In genomic region chr5:123862374-123863350, GRCm38 (mm10) we compare ENCODE assay signal across 13 mouse cellular contexts. TPM values are rescaled to one million over a fixed set of nuclear protein-coding genes. Genes with fewer than 3 reads are reported as not detected.
DNase-seq lines count a peak whose midpoint lies in the region; ATAC-seq and TF ChIP-seq lines count a peak whose summit lies in the region.
"Had no signal": no experiment of that assay in that cellular context is flagged by ENCODE, and none has a peak within 500 bp of the region (broad histone marks: within the 10 kb centered on the region; RNA-seq: fewer than 3 reads in every experiment).

No protein-coding gene starts in this region.

- peak; percentile 26 for DNase-seq in midbrain, embryonic 11.5 days (ENCODE audit: low spot score, missing footprints)
- DNase-seq in midbrain, postnatal 0 days (ENCODE audit: low spot score): no peak
- DNase-seq in stomach, postnatal 0 days (ENCODE audit: low spot score): peak; percentile 35
- no peak for DNase-seq in urinary bladder, postnatal 14 days (ENCODE audit: low spot score)
- DNase-seq: heart, postnatal 10 days; kidney, postnatal 14 days; lung, embryonic 14.5 days had no signal

- H3K4me2 ChIP-seq in heart, embryonic 15.5 days: peak overlapping the region; percentile 12; the same call in 1 of the 2 replicates
- H3K4me2 ChIP-seq in heart, embryonic 11.5 days: no peak overlapping the region
- no peak overlapping the region for H3K4me2 ChIP-seq in midbrain, embryonic 11.5 days
- no peak overlapping the region for H3K4me2 ChIP-seq in midbrain, postnatal 0 days (ENCODE audit: low read depth, low read length, poor library complexity, severe bottlenecking)
- H3K4me2 ChIP-seq in liver, embryonic 15.5 days: peak overlapping the region; percentile 18; the same call in 1 of the 2 replicates
- peak overlapping the region; percentile 34 for H3K4me2 ChIP-seq in stomach, postnatal 0 days (replicated peaks; ENCODE audit: low read depth)
- H3K4me2 ChIP-seq in forebrain, embryonic 12.5 days: no peak overlapping the region
- H3K4me2 ChIP-seq: lung, embryonic 14.5 days had no signal

- no peaks in the 10 kb centered on the region for H3K9me3 ChIP-seq in heart, embryonic 15.5 days (replicated peaks)
- H3K9me3 ChIP-seq in heart, embryonic 11.5 days (replicated peaks; ENCODE audit: control insufficient read depth, low read length): no peaks in the 10 kb centered on the region
- no peaks in the 10 kb centered on the region for H3K9me3 ChIP-seq in midbrain, embryonic 11.5 days (ENCODE audit: control insufficient read depth, low read length)
- no peaks in the 10 kb centered on the region for H3K9me3 ChIP-seq in midbrain, postnatal 0 days (ENCODE audit: low read length)
- H3K9me3 ChIP-seq in liver, embryonic 15.5 days (replicated peaks): no peaks in the 10 kb centered on the region
- H3K9me3 ChIP-seq in stomach, postnatal 0 days (ENCODE audit: control insufficient read depth, low read length): no peaks in the 10 kb centered on the region
- no peaks in the 10 kb centered on the region for H3K9me3 ChIP-seq in forebrain, embryonic 12.5 days

- no peak for TF ChIP-seq CTCF in midbrain, postnatal 0 days (IDR thresholded peaks at IDR 0.05)
- TF ChIP-seq CTCF in stomach, postnatal 0 days (IDR thresholded peaks at IDR 0.05; ENCODE audit: low read depth): no peak

- no peaks in the 10 kb centered on the region for H3K27me3 ChIP-seq in heart, embryonic 15.5 days
- no peaks in the 10 kb centered on the region for H3K27me3 ChIP-seq in heart, embryonic 11.5 days (ENCODE audit: control insufficient read depth, insufficient read depth, low read length)
- H3K27me3 ChIP-seq in midbrain, embryonic 11.5 days (ENCODE audit: control insufficient read depth, insufficient read depth, low read length): no peaks in the 10 kb centered on the region
- H3K27me3 ChIP-seq in midbrain, postnatal 0 days (ENCODE audit: insufficient read depth, low read length): no peaks in the 10 kb centered on the region
- peaks cover 3% of the 10 kb centered on the region; the same call in 1 of the 2 replicates for H3K27me3 ChIP-seq in liver, embryonic 15.5 days
- H3K27me3 ChIP-seq in stomach, postnatal 0 days (ENCODE audit: control insufficient read depth, insufficient read depth, low read length): no peaks in the 10 kb centered on the region
- no peaks in the 10 kb centered on the region for H3K27me3 ChIP-seq in forebrain, embryonic 12.5 days

- no peak overlapping the region for H3K4me3 ChIP-seq in heart, embryonic 15.5 days
- H3K4me3 ChIP-seq in heart, embryonic 11.5 days (ENCODE audit: low read depth, low read length): no peak overlapping the region
- H3K4me3 ChIP-seq in midbrain, embryonic 11.5 days (ENCODE audit: low read depth, low read length): no peak overlapping the region
- H3K4me3 ChIP-seq in midbrain, postnatal 0 days (ENCODE audit: low read depth, low read length): no peak overlapping the region
- H3K4me3 ChIP-seq in liver, embryonic 15.5 days (replicated peaks): no peak overlapping the region
- H3K4me3 ChIP-seq in stomach, postnatal 0 days (ENCODE audit: low read depth, low read length): peak overlapping the region; percentile 27
- H3K4me3 ChIP-seq in forebrain, embryonic 12.5 days (replicated peaks): no peak overlapping the region

- no peak overlapping the region for H3K9ac ChIP-seq in heart, embryonic 15.5 days
- no peak overlapping the region for H3K9ac ChIP-seq in heart, embryonic 11.5 days (ENCODE audit: low read depth, low read length)
- no peak overlapping the region for H3K9ac ChIP-seq in midbrain, embryonic 11.5 days (ENCODE audit: low read length)
- no peak overlapping the region for H3K9ac ChIP-seq in midbrain, postnatal 0 days (replicated peaks; ENCODE audit: low read length, poor library complexity, severe bottlenecking)
- no peak overlapping the region for H3K9ac ChIP-seq in liver, embryonic 15.5 days
- peak overlapping the region; percentile 35; the same call in 1 of the 2 replicates for H3K9ac ChIP-seq in stomach, postnatal 0 days (ENCODE audit: low read length)
- no peak overlapping the region for H3K9ac ChIP-seq in forebrain, embryonic 12.5 days
- H3K9ac ChIP-seq: lung, embryonic 14.5 days had no signal

- no peaks in the 10 kb centered on the region for H3K4me1 ChIP-seq in heart, embryonic 15.5 days (replicated peaks)
- no peaks in the 10 kb centered on the region for H3K4me1 ChIP-seq in heart, embryonic 11.5 days (ENCODE audit: control insufficient read depth, insufficient read depth, low read length)
- no peaks in the 10 kb centered on the region for H3K4me1 ChIP-seq in midbrain, embryonic 11.5 days (ENCODE audit: control insufficient read depth, insufficient read depth, low read length)
- H3K4me1 ChIP-seq in midbrain, postnatal 0 days (ENCODE audit: insufficient read depth, low read length): no peaks in the 10 kb centered on the region
- peaks cover 18% of the 10 kb centered on the region for H3K4me1 ChIP-seq in liver, embryonic 15.5 days (replicated peaks)
- H3K4me1 ChIP-seq in stomach, postnatal 0 days (replicated peaks; ENCODE audit: control insufficient read depth, insufficient read depth): no peaks in the 10 kb centered on the region; the same call in 1 of the 2 replicates
- H3K4me1 ChIP-seq in forebrain, embryonic 12.5 days: no peaks in the 10 kb centered on the region

- ATAC-seq in heart, embryonic 15.5 days (replicated peaks; ENCODE audit: insufficient number of reproducible peaks, insufficient read depth, low FRiP score, low read depth): no peak
- ATAC-seq in heart, embryonic 11.5 days (replicated peaks; ENCODE audit: insufficient number of reproducible peaks, low FRiP score, low TSS enrichment): no peak
- no peak for ATAC-seq in midbrain, embryonic 11.5 days (ENCODE audit: low FRiP score)
- no peak for ATAC-seq in midbrain, postnatal 0 days (ENCODE audit: low FRiP score)
- ATAC-seq in liver, embryonic 15.5 days (ENCODE audit: insufficient read depth): no peak
- ATAC-seq in stomach, postnatal 0 days (ENCODE audit: low FRiP score, low TSS enrichment): peak; percentile 65; the same call in 1 of the 2 replicates
- no peak for ATAC-seq in forebrain, embryonic 12.5 days (ENCODE audit: low FRiP score)
- ATAC-seq: CD4-positive, CD25-positive, alpha-beta regulatory T cell, adult 4 months; forebrain, embryonic 16.5 days had no signal

- H3K27ac ChIP-seq in heart, embryonic 15.5 days: no peak overlapping the region
- H3K27ac ChIP-seq in heart, embryonic 11.5 days (ENCODE audit: low read depth, low read length): no peak overlapping the region
- H3K27ac ChIP-seq in midbrain, embryonic 11.5 days (ENCODE audit: low read depth, low read length): no peak overlapping the region
- no peak overlapping the region for H3K27ac ChIP-seq in midbrain, postnatal 0 days (ENCODE audit: low read depth, low read length)
- no peak overlapping the region for H3K27ac ChIP-seq in liver, embryonic 15.5 days (replicated peaks)
- peak overlapping the region; percentile 19; the same call in 1 of the 2 replicates for H3K27ac ChIP-seq in stomach, postnatal 0 days (replicated peaks)
- no peak overlapping the region for H3K27ac ChIP-seq in forebrain, embryonic 12.5 days

- TF ChIP-seq EP300 in stomach, postnatal 0 days (optimal IDR thresholded peaks at IDR 0.05): no peak

- H3K36me3 ChIP-seq in heart, embryonic 15.5 days: no peaks in the 10 kb centered on the region
- no peaks in the 10 kb centered on the region for H3K36me3 ChIP-seq in heart, embryonic 11.5 days (ENCODE audit: control insufficient read depth, insufficient read depth, low read length)
- H3K36me3 ChIP-seq in midbrain, embryonic 11.5 days (ENCODE audit: control insufficient read depth, insufficient read depth, low read length): no peaks in the 10 kb centered on the region
- H3K36me3 ChIP-seq in midbrain, postnatal 0 days (ENCODE audit: insufficient read depth, low read length): no peaks in the 10 kb centered on the region
- no peaks in the 10 kb centered on the region for H3K36me3 ChIP-seq in liver, embryonic 15.5 days (replicated peaks)
- H3K36me3 ChIP-seq in stomach, postnatal 0 days (ENCODE audit: control insufficient read depth, insufficient read depth, low read length): no peaks in the 10 kb centered on the region
- no peaks in the 10 kb centered on the region for H3K36me3 ChIP-seq in forebrain, embryonic 12.5 days (replicated peaks)

- WGBS in heart, embryonic 15.5 days: 70% methylated on average over 15 of the region's 15 CpGs
- 72% methylated on average over 15 of the region's 15 CpGs for WGBS in heart, embryonic 11.5 days (ENCODE audit: insufficient replicate concordance)
- WGBS in midbrain, embryonic 11.5 days: 86% methylated on average over 15 of the region's 15 CpGs
- 81% methylated on average over 15 of the region's 15 CpGs for WGBS in midbrain, postnatal 0 days
- 57% methylated on average over 15 of the region's 15 CpGs for WGBS in liver, embryonic 15.5 days (ENCODE audit: insufficient replicate concordance)
- WGBS in stomach, postnatal 0 days: 50% methylated on average over 15 of the region's 15 CpGs
- 86% methylated on average over 15 of the region's 15 CpGs for WGBS in forebrain, embryonic 12.5 days

RNA-seq across cellular contexts. Expression of gene Hcar2, which starts 2.6 kb away (rescaled TPM):
- polyA plus RNA-seq in heart, embryonic 15.5 days (2015; fragmentation: Nextera tagmentation; extraction: Ambion mirVana): 0.08 and 0.20 TPM in 2 replicates
- not detected in 2 replicates for polyA plus RNA-seq in heart, embryonic 11.5 days (2014; fragmentation: Nextera tagmentation; extraction: Ambion mirVana)
- polyA plus RNA-seq in midbrain, embryonic 11.5 days (2014; fragmentation: Nextera tagmentation; extraction: Ambion mirVana): not detected in 2 replicates
- not detected in 2 replicates for total RNA-seq in midbrain, postnatal 0 days (2014; rRNA removed)
- not detected in 2 replicates for polyA plus RNA-seq in midbrain, postnatal 0 days (2015; fragmentation: Nextera tagmentation; extraction: Ambion mirVana)
- 0.18 and 0.32 TPM in 2 replicates for polyA plus RNA-seq in liver, embryonic 15.5 days (2015; fragmentation: Nextera tagmentation; extraction: Ambion mirVana)
- 24.0 and 26.8 TPM in 2 replicates for polyA plus RNA-seq in stomach, postnatal 0 days (2015; fragmentation: Nextera tagmentation; extraction: Ambion mirVana)
- polyA plus RNA-seq in forebrain, embryonic 12.5 days (2016; fragmentation: Nextera tagmentation; extraction: Ambion mirVana): not detected in 2 replicates
- polyA plus RNA-seq: forebrain, embryonic 16.5 days; lung, embryonic 14.5 days had no signal

RNA-seq across cellular contexts. Expression of gene Hcar1, which starts 17.2 kb away (rescaled TPM):
- 0.16 and 0.34 TPM in 2 replicates for polyA plus RNA-seq in heart, embryonic 15.5 days (2015; fragmentation: Nextera tagmentation; extraction: Ambion mirVana)
- polyA plus RNA-seq in heart, embryonic 11.5 days (2014; fragmentation: Nextera tagmentation; extraction: Ambion mirVana): 0.06 TPM in 1 of 2 replicates, not detected in the other
- 0.28 TPM in 1 of 2 replicates, not detected in the other for polyA plus RNA-seq in midbrain, embryonic 11.5 days (2014; fragmentation: Nextera tagmentation; extraction: Ambion mirVana)
- 1.1 and 1.9 TPM in 2 replicates for total RNA-seq in midbrain, postnatal 0 days (2014; rRNA removed)
- polyA plus RNA-seq in midbrain, postnatal 0 days (2015; fragmentation: Nextera tagmentation; extraction: Ambion mirVana): 0.64 and 0.71 TPM in 2 replicates
- 0.10 and 0.13 TPM in 2 replicates for polyA plus RNA-seq in liver, embryonic 15.5 days (2015; fragmentation: Nextera tagmentation; extraction: Ambion mirVana)
- polyA plus RNA-seq in stomach, postnatal 0 days (2015; fragmentation: Nextera tagmentation; extraction: Ambion mirVana): 4.9 and 6.0 TPM in 2 replicates
- polyA plus RNA-seq in forebrain, embryonic 12.5 days (2016; fragmentation: Nextera tagmentation; extraction: Ambion mirVana): 0.09 and 0.17 TPM in 2 replicates
- polyA plus RNA-seq: CD4-positive, CD25-positive, alpha-beta regulatory T cell, adult 4 months had no signal

RNA-seq across cellular contexts. Expression of gene Denr, which starts 44.3 kb away (rescaled TPM):
- polyA plus RNA-seq in heart, embryonic 15.5 days (2015; fragmentation: Nextera tagmentation; extraction: Ambion mirVana): 73.5 and 103 TPM in 2 replicates
- 104 and 110 TPM in 2 replicates for polyA plus RNA-seq in heart, embryonic 11.5 days (2014; fragmentation: Nextera tagmentation; extraction: Ambion mirVana)
- 176 and 179 TPM in 2 replicates for polyA plus RNA-seq in midbrain, embryonic 11.5 days (2014; fragmentation: Nextera tagmentation; extraction: Ambion mirVana)
- total RNA-seq in midbrain, postnatal 0 days (2014; rRNA removed): 13.8 and 25.4 TPM in 2 replicates
- polyA plus RNA-seq in midbrain, postnatal 0 days (2015; fragmentation: Nextera tagmentation; extraction: Ambion mirVana): 130 and 158 TPM in 2 replicates
- polyA plus RNA-seq in liver, embryonic 15.5 days (2015; fragmentation: Nextera tagmentation; extraction: Ambion mirVana): 30.9 and 42.8 TPM in 2 replicates
- 107 and 122 TPM in 2 replicates for polyA plus RNA-seq in stomach, postnatal 0 days (2015; fragmentation: Nextera tagmentation; extraction: Ambion mirVana)
- 161 and 171 TPM in 2 replicates for polyA plus RNA-seq in forebrain, embryonic 12.5 days (2016; fragmentation: Nextera tagmentation; extraction: Ambion mirVana)

Comparison
In these comparisons a context has a peak if more than half of its experiments do, and no peak if none do; other contexts are left out.
1. H3K4me2 ChIP-seq: peak in heart, embryonic 15.5 days (single experiment), liver, embryonic 15.5 days (single experiment) and stomach, postnatal 0 days (single experiment); none in heart, embryonic 11.5 days (single experiment), midbrain, embryonic 11.5 days (single experiment), midbrain, postnatal 0 days (single experiment) and forebrain, embryonic 12.5 days (single experiment).
2. DNase-seq: peak in midbrain, embryonic 11.5 days (single experiment) and stomach, postnatal 0 days (single experiment); none in midbrain, postnatal 0 days (single experiment) and urinary bladder, postnatal 14 days (single experiment).
3. RNA of gene Hcar2, which starts 2.6 kb away (polyA plus RNA-seq): 24.0 to 26.8 TPM in stomach, postnatal 0 days; 0.18 to 0.32 TPM in liver, embryonic 15.5 days, 0.08 to 0.20 TPM in heart, embryonic 15.5 days, not detected in forebrain, embryonic 12.5 days, not detected in midbrain, postnatal 0 days, not detected in heart, embryonic 11.5 days and not detected in midbrain, embryonic 11.5 days; every median in the first group is over 10 times any median in the second.